Mouse (Mus musculus): ENCODE measurements around the gene Fcgrt.

GRCm38 (mm10) chr7:45111940-45112339 lies 8.3 kb upstream of the Fcgrt start:
- TF ChIP-seq EP300 (IDR thresholded peaks at IDR 0.05), result no peak
- TF ChIP-seq CTCF (IDR thresholded peaks at IDR 0.05), result no peak
